Mouse (Mus musculus) MEL (cell line): ENCODE results near the gene Steap3. TPM values are rescaled to one million over a fixed set of nuclear protein-coding genes. Genes with fewer than 3 reads are reported as not detected.

Experiments used
- DNase-seq: peaks from one replicate; pipeline ENCODE4 v3.0.0; 2011; ENCODE audit warnings: low read depth, low spot score
- H3K27ac ChIP-seq: 2 replicates; pipeline ENCODE4 v1.5.1; 2012; ENCODE audit warnings: low read depth, mild to moderate bottlenecking, control low read depth, low read length, moderate library complexity; ENCODE audit not compliant: control insufficient read depth
- H3K27me3 ChIP-seq, 2 experiments: fragments of 150-350 bp in 1 of 2; sonication (generic) in 1 of 2; 2 replicates each; pipeline ENCODE4 v1.6.1; 2012; ENCODE audit warnings: low read length in 2 of 2, mild to moderate bottlenecking in 2 of 2, improper control_type of control experiment in 1 of 2, moderate library complexity in 1 of 2; ENCODE audit not compliant: insufficient read depth in 2 of 2, control insufficient read depth in 1 of 2
- H3K36me3 ChIP-seq, 2 experiments: 2 replicates each; pipeline ENCODE4 v1.6.1; 2012 to 2014; ENCODE audit warnings: low read length in 2 of 2, improper control_type of control experiment in 1 of 2, inconsistent platforms in 1 of 2, mild to moderate bottlenecking in 1 of 2; ENCODE audit not compliant: insufficient read depth in 2 of 2, control insufficient read depth in 1 of 2
- H3K4me1 ChIP-seq, 2 experiments: fragments of 150-350 bp in 1 of 2; sonication (generic) in 1 of 2; 2 replicates each; pipeline ENCODE4 v1.6.1; 2012; ENCODE audit warnings: low read length in 2 of 2, improper control_type of control experiment in 1 of 2, mild to moderate bottlenecking in 1 of 2; ENCODE audit not compliant: insufficient read depth in 2 of 2, control insufficient read depth in 1 of 2
- H3K4me3 ChIP-seq, 2 experiments: fragments of 150-350 bp in 1 of 2; sonication (generic) in 1 of 2; 2 replicates each; pipeline ENCODE4 v1.5.1; 2012; ENCODE audit warnings: low read depth in 2 of 2, low read length in 2 of 2, mild to moderate bottlenecking in 2 of 2, moderate library complexity in 2 of 2, control low read depth in 1 of 2, improper control_type of control experiment in 1 of 2; ENCODE audit not compliant: control insufficient read depth in 1 of 2, insufficient read depth in 1 of 2
- H3K79me2 ChIP-seq: 2 replicates; pipeline ENCODE4 v1.6.1; 2012; ENCODE audit warnings: mild to moderate bottlenecking, low read length, moderate library complexity; ENCODE audit not compliant: control insufficient read depth, poor library complexity, insufficient read depth
- H3K9ac ChIP-seq: 2 replicates; pipeline ENCODE4 v1.6.1; 2012; ENCODE audit warnings: low read depth, mild to moderate bottlenecking, control low read depth, low read length, moderate library complexity; ENCODE audit not compliant: control insufficient read depth, poor library complexity, severe bottlenecking
- H3K9me3 ChIP-seq: fragments of 150-350 bp; sonication (generic); replicated peaks from 2 replicates; pipeline ENCODE4 v1.6.1; 2012; ENCODE audit warnings: mild to moderate bottlenecking, low read length, improper control_type of control experiment, moderate library complexity; ENCODE audit not compliant: insufficient read depth
- BHLHE40 ChIP-seq: IDR thresholded peaks from 2 replicates; pipeline ENCODE4 v1.6.1; 2012; ENCODE audit warnings: low read depth, mild to moderate bottlenecking, inconsistent platforms, low read length, improper control_type of control experiment, borderline replicate concordance
- CHD1 ChIP-seq: IDR thresholded peaks from 2 replicates; pipeline ENCODE4 v1.6.1; 2012; ENCODE audit warnings: low read depth, mild to moderate bottlenecking, inconsistent platforms, low read length, improper control_type of control experiment
- E2F4 ChIP-seq: IDR thresholded peaks from 2 replicates; pipeline ENCODE4 v1.6.1; 2011; ENCODE audit warnings: low read depth, low read length, improper control_type of control experiment, borderline replicate concordance
- ELF1 ChIP-seq: IDR thresholded peaks from 2 replicates; pipeline ENCODE4 v1.6.1; 2014; ENCODE audit warnings: low read depth, mild to moderate bottlenecking, inconsistent platforms, low read length, improper control_type of control experiment, moderate library complexity
- ETS1 ChIP-seq: IDR thresholded peaks from 2 replicates; pipeline ENCODE4 v1.6.1; 2012; ENCODE audit warnings: low read depth, mild to moderate bottlenecking, inconsistent platforms, low read length, improper control_type of control experiment, moderate library complexity
- GABPA ChIP-seq: IDR thresholded peaks from 2 replicates; pipeline ENCODE4 v1.6.1; 2012; ENCODE audit warnings: low read depth, mild to moderate bottlenecking, inconsistent platforms, low read length, improper control_type of control experiment, moderate library complexity
- GATA1 ChIP-seq: IDR thresholded peaks from 2 replicates; pipeline ENCODE4 v1.6.1; 2011; ENCODE audit warnings: low read depth, low read length, improper control_type of control experiment
- JUND ChIP-seq: IDR thresholded peaks from 2 replicates; pipeline ENCODE4 v1.6.1; 2011; ENCODE audit warnings: low read depth, mild to moderate bottlenecking, improper control_type of control experiment, low read length
- MAFK ChIP-seq: IDR thresholded peaks from 2 replicates; pipeline ENCODE4 v1.6.1; 2011; ENCODE audit warnings: low read depth, mild to moderate bottlenecking, low read length, improper control_type of control experiment, borderline replicate concordance
- MAX ChIP-seq: IDR thresholded peaks from 2 replicates; pipeline ENCODE4 v1.6.1; 2011; ENCODE audit warnings: low read length, improper control_type of control experiment
- MXI1 ChIP-seq: IDR thresholded peaks from 2 replicates; pipeline ENCODE4 v1.6.1; 2011; ENCODE audit warnings: mild to moderate bottlenecking, low read depth, low read length, improper control_type of control experiment
- MYC ChIP-seq: IDR thresholded peaks from 2 replicates; pipeline ENCODE4 v1.6.1; 2011; ENCODE audit warnings: low read depth, mild to moderate bottlenecking, low read length, improper control_type of control experiment, moderate library complexity
- NELFE ChIP-seq: IDR thresholded peaks from 2 replicates; pipeline ENCODE4 v1.6.1; 2011; ENCODE audit warnings: low read depth, low read length, improper control_type of control experiment
- POLR2A ChIP-seq, 2 experiments: IDR thresholded peaks; 2 replicates each; pipeline ENCODE4 v1.6.1; 2011 to 2012; ENCODE audit warnings: low read length in 2 of 2, mild to moderate bottlenecking in 2 of 2, control low read depth in 1 of 2, improper control_type of control experiment in 1 of 2, low read depth in 1 of 2, moderate library complexity in 1 of 2; ENCODE audit not compliant: control insufficient read depth in 1 of 2, insufficient read depth in 1 of 2, poor library complexity in 1 of 2
- POLR2AphosphoS2 ChIP-seq: IDR thresholded peaks from 2 replicates; pipeline ENCODE4 v1.6.1; 2011; ENCODE audit warnings: low read length, improper control_type of control experiment
- POLR2AphosphoS5 ChIP-seq: IDR thresholded peaks from 2 replicates; pipeline ENCODE4 v1.6.1; 2012; ENCODE audit warnings: low read depth, borderline replicate concordance, mild to moderate bottlenecking, inconsistent platforms, low read length, moderate library complexity, mixed read lengths
- RCOR1 ChIP-seq: IDR thresholded peaks from 2 replicates; pipeline ENCODE4 v1.6.1; 2012; ENCODE audit warnings: low read depth, mild to moderate bottlenecking, inconsistent platforms, low read length, improper control_type of control experiment
- SIN3A ChIP-seq: IDR thresholded peaks from 2 replicates; pipeline ENCODE4 v1.6.1; 2012; ENCODE audit warnings: low read length, improper control_type of control experiment, inconsistent platforms
- SMC3 ChIP-seq: IDR thresholded peaks from 2 replicates; pipeline ENCODE4 v1.6.1; 2011; ENCODE audit warnings: low read depth, low read length, improper control_type of control experiment
- TBP ChIP-seq: IDR thresholded peaks from 2 replicates; pipeline ENCODE4 v1.8.0; 2011; ENCODE audit warnings: low read depth, low read length, improper control_type of control experiment
- UBTF ChIP-seq: IDR thresholded peaks from 2 replicates; pipeline ENCODE4 v1.6.1; 2012; ENCODE audit warnings: low read depth, mild to moderate bottlenecking, inconsistent platforms, low read length, improper control_type of control experiment, moderate library complexity, borderline replicate concordance; ENCODE audit not compliant: insufficient read depth
- USF1 ChIP-seq: IDR thresholded peaks from 2 replicates; pipeline ENCODE4 v1.6.1; 2014; ENCODE audit warnings: low read depth, mild to moderate bottlenecking, inconsistent platforms, low read length, improper control_type of control experiment, moderate library complexity
- USF2 ChIP-seq, 2 experiments: IDR thresholded peaks; 2 replicates each; pipeline ENCODE4 v1.6.1; 2011 to 2012; ENCODE audit warnings: improper control_type of control experiment in 2 of 2, low read length in 2 of 2, borderline replicate concordance in 1 of 2, inconsistent platforms in 1 of 2, low read depth in 1 of 2, mild to moderate bottlenecking in 1 of 2; ENCODE audit not compliant: insufficient read depth in 1 of 2
- ZC3H11A ChIP-seq: IDR thresholded peaks from 2 replicates; pipeline ENCODE4 v1.6.1; 2012; ENCODE audit warnings: low read depth, mild to moderate bottlenecking, inconsistent platforms, low read length, improper control_type of control experiment
- ZKSCAN1 ChIP-seq: IDR thresholded peaks from 2 replicates; pipeline ENCODE4 v1.6.1; 2012; ENCODE audit warnings: low read depth, mild to moderate bottlenecking, inconsistent platforms, low read length, improper control_type of control experiment, moderate library complexity
- ZNF384 ChIP-seq: IDR thresholded peaks from 2 replicates; pipeline ENCODE4 v1.6.1; 2012; ENCODE audit warnings: low read depth, mild to moderate bottlenecking, inconsistent platforms, low read length, improper control_type of control experiment
- polyA plus RNA-seq, 2 experiments: library from polyadenylated mRNA; stranded (reverse) in 1 of 2; unstranded in 1 of 2; fragments of >175 nt in 1 of 2; fragments of >200 nt in 1 of 2; gene quantifications; 2 replicates each; pipeline versions ENCODE4 v1.2.1 to v1.2.4; 2012; ENCODE audit warnings: low replicate concordance in 2 of 2, low read depth in 1 of 2; ENCODE audit not compliant: insufficient read length in 2 of 2, insufficient read depth in 1 of 2, missing spikeins in 1 of 2
- total RNA-seq: library from RNA; depleted of rRNA; stranded (reverse); fragments of 300-350 nt; gene quantifications from 2 replicates; pipeline ENCODE4 v1.2.3, GENCODE M21; 2012

Steap3 gene
- total and polyA plus RNA-seq, 3 experiments = 50.2 to 101 (median 98.2) TPM

GRCm38 (mm10) chr1:120168016-120168415, 104.5 kb downstream of the Steap3 start:
- Histone ChIP-seq H3K79me2 (no peaks in the 10 kb centered on the region), H3K36me3 (no peaks in the 10 kb centered on the region), H3K4me1 (no peaks in the 10 kb centered on the region), H3K4me3 (no peak overlapping the region), H3K27ac (no peak overlapping the region), H3K9me3 (no peaks in the 10 kb centered on the region), H3K9ac (no peak overlapping the region), H3K27me3 (no peaks in the 10 kb centered on the region)
- TF ChIP-seq BHLHE40 (no peak), MXI1 (no peak), E2F4 (no peak), ZNF384 (no peak), UBTF (no peak), POLR2AphosphoS5 (no peak), GABPA (no peak), USF2 (IDR thresholded peaks at IDR 0.05; ENCODE audit: borderline replicate concordance in 1 of 2, insufficient read depth in 1 of 2, low read depth in 1 of 2, low read length in 2 of 2) (no peak), ZC3H11A (no peak), RCOR1 (no peak), MAX (no peak), ELF1 (no peak)
- no peak for DNase-seq

GRCm38 (mm10) chr1:120162616-120163015, 109.9 kb downstream of the Steap3 start:
- Histone ChIP-seq H3K79me2 (no peaks in the 10 kb centered on the region), H3K4me3 (no peak overlapping the region), H3K27ac (no peak overlapping the region), H3K4me1 (no peaks in the 10 kb centered on the region), H3K27me3 (no peaks in the 10 kb centered on the region), H3K9ac (no peak overlapping the region), H3K9me3 (no peaks in the 10 kb centered on the region), H3K36me3 (no peaks in the 10 kb centered on the region)
- DNase-seq = peak; percentile 12
- no peak for TF ChIP-seq MYC
- TF ChIP-seq JUND = no peak
- no peak for TF ChIP-seq POLR2AphosphoS2
- TF ChIP-seq USF1 = no peak
- no peak for TF ChIP-seq ELF1
- no peak for TF ChIP-seq SIN3A
- no peak for TF ChIP-seq POLR2A (IDR thresholded peaks at IDR 0.05; ENCODE audit: control insufficient read depth in 1 of 2, insufficient read depth in 1 of 2, low read depth in 1 of 2, low read length in 2 of 2, poor library complexity in 1 of 2)
- no peak for TF ChIP-seq SMC3
- TF ChIP-seq NELFE = no peak
- no peak for TF ChIP-seq MAX
- no peak for TF ChIP-seq RCOR1
- no peak for TF ChIP-seq GATA1
- no peak for TF ChIP-seq ZC3H11A
- TF ChIP-seq CHD1 = no peak
- TF ChIP-seq UBTF = no peak
- TF ChIP-seq TBP = no peak
- no peak for TF ChIP-seq MAFK
- TF ChIP-seq ETS1 = no peak
- TF ChIP-seq ZKSCAN1 = no peak
